Mouse (Mus musculus) liver, embryonic 16.5 days (tissue): ENCODE data around the gene Dgcr8. TPM values are rescaled to one million over a fixed set of nuclear protein-coding genes. Genes with fewer than 3 reads are reported as not detected.

Source experiments
- microRNA counts: library from miRNA; unstranded; fragments of <30 nt; microRNA quantifications from one replicate; lab custom pipeline; 2016
- microRNA-seq: library from miRNA; unstranded; fragments of <30 nt; microRNA quantifications from one replicate; pipeline ENCODE4, GENCODE M21; 2016
- polyA plus RNA-seq: library from polyadenylated mRNA; unstranded; fragments of >200 nt; fragmentation: Nextera tagmentation; extraction: Ambion mirVana; gene quantifications from 2 replicates; pipeline ENCODE4 v1.2.1, GENCODE M21; 2015

The Dgcr8 gene
- polyA plus RNA-seq, 1 experiment from 2014 or later = 10.5 TPM

MicroRNAs within 50 kb of the gene (microRNA counts, 519-probe panel; counts per million panel counts)
- microRNA mmu-miR-1306 (lab: Ali Mortazavi, UCI) (2,389 counts per million, percentile 57 among the panel's probes with 10 or more counts), microRNA mmu-miR-185 (lab: Ali Mortazavi, UCI) (2,821 counts per million, percentile 78 among the panel's probes with 10 or more counts)

Small RNAs within 50 kb of the gene (microRNA-seq; reads per million reads assigned to microRNA genes)
- gene Gm24572 (1.7 reads per million), gene Mir1306 (232 reads per million, percentile 62 among the genes with 10 or more reads in this experiment), gene Mir185 (2,253 reads per million, percentile 83 among the genes with 10 or more reads in this experiment)

Other genes with a start within 250 kb of the Dgcr8 start
- 17.1 and 18.1 TPM in 2 replicates for gene Dgcr6, start 236.4 kb downstream of the Dgcr8 start, polyA plus RNA-seq
- 2.2 and 2.3 TPM in 2 replicates for gene Prodh, start 199.0 kb downstream of the Dgcr8 start, polyA plus RNA-seq
- gene Rtn4r, start 161.6 kb downstream of the Dgcr8 start, polyA plus RNA-seq = 0.11 and 0.15 TPM in 2 replicates
- not detected in 2 replicates for gene Ccdc188, start 71.4 kb downstream of the Dgcr8 start, polyA plus RNA-seq
- 0.63 and 0.79 TPM in 2 replicates for gene Zdhhc8, start 54.1 kb downstream of the Dgcr8 start, polyA plus RNA-seq
- 46.7 and 47.0 TPM in 2 replicates for gene Trmt2a, start 40.6 kb downstream of the Dgcr8 start, polyA plus RNA-seq
- gene Ranbp1, start 40.5 kb downstream of the Dgcr8 start, polyA plus RNA-seq = 188 and 217 TPM in 2 replicates
- gene Gm49776, start 30.9 kb downstream of the Dgcr8 start, polyA plus RNA-seq = not detected in 2 replicates
- 52.1 and 54.7 TPM in 2 replicates for gene Tango2, start 58.9 kb upstream of the Dgcr8 start, polyA plus RNA-seq
- gene Arvcf, start 58.9 kb upstream of the Dgcr8 start, polyA plus RNA-seq = 8.3 and 8.6 TPM in 2 replicates
- gene Txnrd2, start 137.1 kb upstream of the Dgcr8 start, polyA plus RNA-seq = 98.3 and 106 TPM in 2 replicates
- gene Comt, start 137.6 kb upstream of the Dgcr8 start, polyA plus RNA-seq = 85.1 and 86.9 TPM in 2 replicates
- 6.1 and 6.3 TPM in 2 replicates for gene Gnb1l, start 209.5 kb upstream of the Dgcr8 start, polyA plus RNA-seq
- 0.43 and 0.54 TPM in 2 replicates for gene Rtl10, start 209.7 kb upstream of the Dgcr8 start, polyA plus RNA-seq